Mouse (Mus musculus) stomach, embryonic 14.5 days (tissue): ENCODE measurements around the gene Cfap58. TPM values are rescaled to one million over a fixed set of nuclear protein-coding genes. Genes with fewer than 3 reads are reported as not detected.

Source experiments
- ATAC-seq: fragments of 200-750 bp; cut with Nextera tagmentation; 2 replicates; pipeline ENCODE4 v1.8.0; 2017; ENCODE audit warnings: low read depth, moderate TSS enrichment; ENCODE audit not compliant: insufficient number of reproducible peaks, insufficient read depth, low FRiP score
- H3K27ac ChIP-seq: fragments of 300-500 bp; sonication (generic); 2 replicates; pipeline ENCODE4 v1.5.1; 2014; ENCODE audit warnings: mild to moderate bottlenecking, low read length, moderate library complexity, mixed read lengths
- H3K27me3 ChIP-seq: fragments of 300-500 bp; sonication (generic); 2 replicates; pipeline ENCODE4 v1.6.1; 2014; ENCODE audit warnings: low read length, control low read depth, mixed read lengths; ENCODE audit not compliant: control insufficient read depth, insufficient read depth
- H3K36me3 ChIP-seq: fragments of 300-500 bp; sonication (generic); 2 replicates; pipeline ENCODE4 v1.6.1; 2014; ENCODE audit warnings: mild to moderate bottlenecking, control low read depth, low read length, moderate library complexity, mixed read lengths; ENCODE audit not compliant: control insufficient read depth, insufficient read depth
- H3K4me1 ChIP-seq: fragments of 300-500 bp; sonication (generic); 2 replicates; pipeline ENCODE4 v1.6.1; 2014; ENCODE audit warnings: low read length, control low read depth, mixed read lengths; ENCODE audit not compliant: control insufficient read depth, insufficient read depth
- H3K4me2 ChIP-seq: fragments of 300-500 bp; sonication (generic); replicated peaks from 2 replicates; pipeline ENCODE4 v1.6.1; 2014; ENCODE audit warnings: low read depth, low read length, control low read depth
- H3K4me3 ChIP-seq: fragments of 300-500 bp; sonication (generic); 2 replicates; pipeline ENCODE4 v1.5.1; 2014; ENCODE audit warnings: low read depth, low read length, control low read depth
- H3K9ac ChIP-seq: fragments of 300-500 bp; sonication (generic); replicated peaks from 2 replicates; pipeline ENCODE4 v1.6.1; 2014; ENCODE audit warnings: low read depth, mild to moderate bottlenecking, control low read depth, low read length, moderate library complexity, mixed read lengths
- H3K9me3 ChIP-seq: fragments of 300-500 bp; sonication (generic); 2 replicates; pipeline ENCODE4 v1.6.1; 2016; ENCODE audit warnings: low read depth, low read length, control low read depth; ENCODE audit not compliant: control insufficient read depth
- whole genome bisulfite sequencing: fragments of 180-500 bp; shearing (Covaris S2); extraction: QIAGEN DNeasy Blood & Tissue Kit; methylation state at CpG from one replicate; pipeline ENCODE4 v1.1.7; 2014; 5-methylcytosine and 5-hydroxymethylcytosine counted together
- polyA plus RNA-seq: library from polyadenylated mRNA; unstranded; fragments of >200 nt; fragmentation: Nextera tagmentation; extraction: Ambion mirVana; gene quantifications from 2 replicates; pipeline ENCODE4 v1.2.1, GENCODE M21; 2014

Cfap58 gene
- polyA plus RNA-seq, 1 experiment from 2014 or later = not detected

DNA sequence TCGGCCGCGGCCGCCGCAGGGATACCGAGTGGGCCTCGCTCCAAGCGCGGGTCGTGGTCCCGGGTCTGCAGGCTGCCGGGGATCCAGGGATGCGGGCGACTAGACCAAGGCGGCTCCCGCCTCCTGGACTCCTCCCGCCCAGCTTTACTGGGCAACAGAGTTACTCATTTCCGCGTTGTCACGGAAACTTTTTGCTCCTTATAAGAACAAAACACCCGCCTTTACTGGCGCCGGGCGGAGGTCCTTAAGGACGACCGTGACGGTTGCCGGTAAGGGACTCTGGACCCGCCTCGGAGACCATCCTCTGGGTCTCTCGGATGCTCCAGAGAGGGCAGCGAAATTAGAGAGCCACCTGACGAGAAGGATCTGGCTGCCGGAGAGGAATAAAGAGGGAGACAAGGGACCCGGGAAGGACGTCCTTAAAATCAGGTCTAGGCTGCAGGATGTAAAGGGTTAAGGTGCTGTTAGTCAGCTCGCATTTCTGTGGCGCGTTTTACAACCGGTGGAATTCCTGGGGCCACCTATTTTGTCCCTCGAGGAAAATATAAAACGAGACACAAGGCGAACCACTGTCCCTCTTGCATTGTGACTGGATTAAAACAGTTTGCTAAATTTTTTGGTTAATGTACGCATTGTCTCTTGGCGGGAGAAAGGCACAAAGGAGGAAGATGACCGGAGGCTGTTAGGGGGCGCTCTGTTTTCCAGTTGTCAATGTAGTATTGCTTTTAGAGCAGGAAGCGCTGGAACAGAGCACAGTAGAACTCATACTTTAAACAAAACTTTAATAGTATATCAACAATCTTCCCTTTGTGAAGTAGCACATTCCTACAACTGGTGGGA is 18.1 kb upstream of the Cfap58 start, which contains the start of the genes Cfap43 and Itprip:
Gene Cfap43 (minus strand): TSS at position 162 of the 840 bp plus-strand sequence.
Gene Itprip (minus strand): TSS at position 174 of the 840 bp plus-strand sequence.
- H3K9ac ChIP-seq = peak within 1 kb of the TSS; percentile 77
- peak; percentile 76 for ATAC-seq
- H3K4me1 ChIP-seq = peaks cover 18% of the 10 kb centered on the region
- no peaks in the 10 kb centered on the region for H3K27me3 ChIP-seq
- H3K4me3 ChIP-seq = peak within 1 kb of the TSS; percentile 88
- no peaks in the 10 kb centered on the region for H3K36me3 ChIP-seq
- H3K4me2 ChIP-seq = peak within 1 kb of the TSS; percentile 81
- 0% methylated on average over 48 of the region's 48 CpGs for WGBS
- peak within 1 kb of the TSS; percentile 94 for H3K27ac ChIP-seq
- no peaks in the 10 kb centered on the region for H3K9me3 ChIP-seq

DNA sequence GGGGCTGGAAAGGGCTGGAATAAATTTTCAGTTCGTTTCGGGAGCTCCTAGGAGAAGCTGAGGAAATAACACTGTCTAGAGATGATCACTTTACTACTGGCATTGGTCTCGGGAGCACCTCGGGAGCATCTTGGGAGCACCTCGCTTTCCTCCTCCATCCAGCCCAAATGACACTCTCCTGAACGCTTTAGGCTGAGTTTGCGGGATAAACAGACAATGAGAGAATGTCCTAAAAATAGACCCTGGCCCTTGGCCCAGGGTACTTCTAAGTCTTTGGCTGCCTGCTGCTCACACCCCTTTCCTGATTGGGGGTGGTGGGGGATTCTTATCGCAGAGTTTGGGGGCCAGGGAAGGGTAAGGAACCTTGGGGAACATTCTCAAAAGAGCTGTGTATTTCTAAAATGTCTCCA is 17.5 kb upstream of the Cfap58 start:
- ATAC-seq = peak; percentile 7; the same call in 1 of the 2 replicates
- Histone ChIP-seq H3K9me3 (no peaks in the 10 kb centered on the region), H3K4me3 (peak overlapping the region; percentile 88), H3K4me2 (peak overlapping the region; percentile 81), H3K36me3 (no peaks in the 10 kb centered on the region), H3K27ac (peak overlapping the region; percentile 94), H3K9ac (peak overlapping the region; percentile 77; the same call in 1 of the 2 replicates), H3K4me1 (peaks cover 18% of the 10 kb centered on the region), H3K27me3 (no peaks in the 10 kb centered on the region)
- WGBS = 3% methylated on average over 8 of the region's 8 CpGs

DNA sequence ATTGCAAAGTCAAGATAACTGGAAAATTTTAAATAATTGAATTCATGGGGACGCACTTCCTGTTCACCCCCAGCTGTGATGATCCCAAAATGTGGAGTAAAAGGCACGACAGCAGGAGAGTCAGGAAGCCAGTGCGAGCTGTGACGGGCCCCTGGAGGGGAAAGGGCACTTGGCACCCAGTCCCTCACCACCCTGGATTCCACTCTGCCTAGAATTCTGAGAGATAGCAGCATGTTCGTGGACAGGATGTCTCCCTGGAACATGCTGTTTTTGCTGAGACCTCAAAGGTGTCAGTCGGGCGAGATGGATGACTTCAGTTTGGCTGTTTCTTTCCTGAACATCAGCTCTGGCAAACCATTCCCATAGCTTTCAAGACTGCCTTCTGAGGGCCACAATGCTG is 11.7 kb upstream of the Cfap58 start:
- H3K9me3 ChIP-seq = no peaks in the 10 kb centered on the region
- H3K27me3 ChIP-seq = no peaks in the 10 kb centered on the region
- H3K4me1 ChIP-seq = 0 out of 2 replicates have a peak, but pooled peaks cover 6% of the 10 kb centered on the region
- H3K27ac ChIP-seq = no peak overlapping the region
- no peaks in the 10 kb centered on the region for H3K36me3 ChIP-seq
- H3K4me2 ChIP-seq = no peak overlapping the region
- WGBS = 78% methylated on average over 7 of the region's 7 CpGs
- ATAC-seq = no peak
- no peak overlapping the region for H3K9ac ChIP-seq
- H3K4me3 ChIP-seq = no peak overlapping the region

DNA sequence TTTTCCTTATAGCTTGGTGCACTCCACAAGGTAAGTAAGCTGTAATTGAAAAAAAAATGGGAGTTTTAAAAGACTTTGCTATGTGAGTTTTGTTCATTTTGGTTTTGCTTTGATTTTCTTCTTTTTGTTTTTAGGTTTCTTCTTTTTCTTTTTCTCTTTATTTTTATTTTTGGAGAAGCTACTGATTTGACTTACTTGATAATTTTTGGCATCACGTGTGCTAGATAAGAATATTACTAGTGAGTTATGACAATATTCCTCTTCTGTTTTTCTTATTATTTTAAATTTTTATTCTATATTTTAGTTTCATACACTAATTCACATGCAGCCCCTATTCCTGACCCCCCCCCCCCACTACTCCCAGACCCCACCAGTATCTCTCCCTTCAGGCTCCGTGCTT is 10.4 kb upstream of the Cfap58 start:
- ATAC-seq = no peak
- Histone ChIP-seq H3K27ac (no peak overlapping the region), H3K9me3 (no peaks in the 10 kb centered on the region), H3K9ac (no peak overlapping the region), H3K4me2 (no peak overlapping the region), H3K4me1 (peaks cover 6% of the 10 kb centered on the region; the same call in 1 of the 2 replicates), H3K36me3 (no peaks in the 10 kb centered on the region), H3K27me3 (no peaks in the 10 kb centered on the region), H3K4me3 (no peak overlapping the region)
- WGBS = 90% methylated on average over 2 of the region's 2 CpGs

DNA sequence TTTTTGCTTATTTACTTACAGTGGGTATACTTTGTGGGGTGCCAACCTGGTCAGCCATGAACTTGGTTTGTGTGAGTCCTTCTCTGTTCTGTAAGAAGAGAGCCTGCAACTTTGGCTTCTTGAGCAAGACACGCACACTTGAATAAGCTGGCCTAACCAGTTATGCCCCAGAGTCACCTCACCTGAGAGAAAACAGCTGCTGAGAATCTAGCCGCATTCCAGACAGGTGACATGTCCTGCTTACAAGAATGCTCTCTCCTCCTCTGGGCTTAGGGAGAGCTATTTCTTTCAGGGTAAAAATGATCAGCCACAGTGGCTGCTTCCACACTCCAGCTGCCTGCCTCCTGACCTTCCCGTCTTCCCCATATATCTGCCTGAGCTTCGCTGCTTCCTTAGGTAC is 8.4 kb upstream of the Cfap58 start:
- ATAC-seq = no peak
- H3K27me3 ChIP-seq = no peaks in the 10 kb centered on the region
- H3K27ac ChIP-seq = no peak overlapping the region
- H3K9ac ChIP-seq = no peak overlapping the region
- no peak overlapping the region for H3K4me3 ChIP-seq
- H3K36me3 ChIP-seq = no peaks in the 10 kb centered on the region
- peaks cover 6% of the 10 kb centered on the region; the same call in 1 of the 2 replicates for H3K4me1 ChIP-seq
- H3K4me2 ChIP-seq = no peak overlapping the region
- 48% methylated on average over 4 of the region's 4 CpGs for WGBS
- no peaks in the 10 kb centered on the region for H3K9me3 ChIP-seq

DNA sequence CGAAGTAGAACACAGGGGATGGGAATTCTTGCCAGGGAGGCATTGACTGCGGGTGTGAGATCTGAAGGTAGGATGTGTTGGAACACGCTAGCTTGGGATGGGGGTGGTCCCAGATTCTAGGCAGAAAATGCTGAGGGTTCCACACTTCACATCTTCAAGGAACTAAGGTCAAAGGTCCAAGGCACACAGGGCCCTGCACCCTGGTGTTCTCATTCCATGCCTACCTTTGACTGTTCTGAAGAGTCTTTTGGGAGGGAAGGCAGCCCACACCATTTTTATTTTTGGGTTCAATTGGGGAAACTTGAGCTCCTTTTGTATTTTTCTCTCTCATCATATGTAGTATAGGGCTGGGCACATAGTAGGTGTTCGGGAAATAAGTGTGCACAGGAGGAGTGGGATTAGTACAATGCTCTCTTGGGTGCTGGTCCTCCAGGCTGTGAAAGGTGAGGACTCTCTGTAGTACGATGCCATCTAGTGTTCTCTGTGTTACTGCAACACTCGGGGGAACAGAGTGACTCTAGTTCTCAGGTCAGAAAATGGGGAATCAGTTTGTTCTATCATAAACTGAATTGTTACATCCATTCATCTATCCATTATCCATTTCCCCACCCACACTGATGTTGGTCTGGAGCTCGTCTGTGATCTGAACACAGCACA is 5.4 kb upstream of the Cfap58 start:
- Histone ChIP-seq H3K27ac (no peak overlapping the region), H3K4me2 (no peak overlapping the region), H3K27me3 (no peaks in the 10 kb centered on the region), H3K36me3 (no peaks in the 10 kb centered on the region), H3K9me3 (no peaks in the 10 kb centered on the region), H3K9ac (no peak overlapping the region), H3K4me1 (peaks cover 6% of the 10 kb centered on the region; the same call in 1 of the 2 replicates), H3K4me3 (no peak overlapping the region)
- ATAC-seq = 0 out of 2 replicates have a peak, but pooled peaks have one; percentile 21
- 37% methylated on average over 7 of the region's 7 CpGs for WGBS

DNA sequence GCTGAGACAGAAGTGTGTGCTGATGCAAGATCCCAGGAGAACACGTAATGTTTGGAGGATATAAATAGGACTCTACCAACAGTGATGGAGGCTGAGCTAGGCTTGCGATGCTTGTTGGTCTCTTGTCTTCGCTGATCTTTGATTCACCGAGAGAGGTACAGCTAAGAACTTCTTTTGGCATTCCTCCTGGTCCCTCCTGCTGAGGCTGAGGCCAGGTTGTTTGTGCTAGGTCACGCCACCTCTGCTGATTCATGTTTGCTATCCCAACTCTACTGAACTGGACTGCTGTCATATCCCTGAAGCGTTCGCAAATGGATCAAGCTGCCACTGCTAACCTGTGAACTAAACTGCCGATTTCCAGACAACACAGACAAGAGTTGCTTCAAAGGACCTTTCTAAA is 3.3 kb upstream of the Cfap58 start:
- 90% methylated on average over 8 of the region's 8 CpGs for WGBS
- no peak for ATAC-seq
- H3K9ac ChIP-seq = no peak overlapping the region

DNA sequence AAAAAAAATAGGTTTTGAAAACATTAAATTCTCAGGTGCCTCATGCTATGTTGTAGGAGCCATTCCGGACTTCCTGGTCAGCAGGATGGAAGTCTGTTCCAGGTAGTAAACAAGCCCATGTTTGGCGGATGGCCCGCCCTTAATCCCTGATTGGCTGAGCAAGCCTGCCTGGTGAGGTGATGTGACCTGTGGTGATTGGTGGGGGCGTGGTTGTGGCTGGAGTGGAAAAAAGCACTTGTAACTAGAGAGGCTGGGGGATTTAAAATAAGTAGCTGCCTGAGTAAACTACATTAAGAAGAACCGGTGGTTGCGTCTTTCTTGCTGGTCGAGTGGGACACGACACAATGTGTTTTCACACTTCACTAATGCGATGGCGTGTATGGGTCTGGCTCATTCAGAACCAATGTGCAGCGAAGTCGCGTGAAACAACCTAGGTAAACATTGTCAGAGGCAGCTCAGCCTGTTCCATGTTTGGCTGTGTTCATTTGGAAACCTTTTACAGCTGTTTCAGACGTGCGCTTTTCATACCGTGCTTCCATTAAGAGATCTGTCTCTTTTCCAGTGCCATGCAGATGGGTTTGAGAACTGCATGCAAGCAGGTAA is 2.7 kb upstream of the Cfap58 start:
- H3K4me2 ChIP-seq = no peak overlapping the region
- H3K27me3 ChIP-seq = no peaks in the 10 kb centered on the region
- H3K9ac ChIP-seq = no peak overlapping the region
- no peaks in the 10 kb centered on the region for H3K9me3 ChIP-seq
- H3K4me1 ChIP-seq = peaks cover under 1% of the 10 kb centered on the region; the same call in 1 of the 2 replicates
- WGBS = 55% methylated on average over 16 of the region's 16 CpGs
- no peak overlapping the region for H3K4me3 ChIP-seq
- H3K36me3 ChIP-seq = no peaks in the 10 kb centered on the region
- no peak overlapping the region for H3K27ac ChIP-seq
- ATAC-seq = no peak

More for the DNA sequence above, 3.3 kb upstream of the Cfap58 start:
- Histone ChIP-seq H3K36me3 (no peaks in the 10 kb centered on the region), H3K27ac (no peak overlapping the region), H3K4me3 (no peak overlapping the region), H3K4me2 (no peak overlapping the region), H3K9me3 (no peaks in the 10 kb centered on the region), H3K4me1 (peaks cover 6% of the 10 kb centered on the region; the same call in 1 of the 2 replicates), H3K27me3 (no peaks in the 10 kb centered on the region)
